Mouse (Mus musculus): ENCODE results near the gene Hist1h2bj. TPM values are rescaled to one million over a fixed set of nuclear protein-coding genes. Genes with fewer than 3 reads are reported as not detected.

Hist1h2bj gene
- polyA plus RNA-seq, 1 experiment from 2014 or later, result 19.9 TPM

Small RNAs within 50 kb of the gene (microRNA-seq; reads per million reads assigned to microRNA genes)
- gene Gm26300, result not detected
- not detected for gene Gm44390
- gene Gm44486, result not detected

Other genes starting within 250 kb of the Hist1h2bj start
- gene Hist1h2bq, start 233.0 kb upstream of the Hist1h2bj start, polyA plus RNA-seq (2014; fragmentation: Nextera tagmentation; extraction: Ambion mirVana), result 21.3 and 25.2 TPM in 2 replicates
- 2.5 and 3.6 TPM in 2 replicates for gene Hist1h2ao, start 232.7 kb upstream of the Hist1h2bj start, polyA plus RNA-seq (2014; fragmentation: Nextera tagmentation; extraction: Ambion mirVana)
- not detected in 2 replicates for gene Hist1h4m, start 231.5 kb upstream of the Hist1h2bj start, polyA plus RNA-seq (2014; fragmentation: Nextera tagmentation; extraction: Ambion mirVana)
- gene Hist1h4n, start 211.0 kb upstream of the Hist1h2bj start, polyA plus RNA-seq (2014; fragmentation: Nextera tagmentation; extraction: Ambion mirVana), result 11.8 and 15.0 TPM in 2 replicates
- gene Hist1h2ap, start 209.7 kb upstream of the Hist1h2bj start, polyA plus RNA-seq (2014; fragmentation: Nextera tagmentation; extraction: Ambion mirVana), result 6,460 and 6,662 TPM in 2 replicates
- 21.5 and 24.2 TPM in 2 replicates for gene Hist1h2br, start 209.5 kb upstream of the Hist1h2bj start, polyA plus RNA-seq (2014; fragmentation: Nextera tagmentation; extraction: Ambion mirVana)
- 26.9 and 28.8 TPM in 2 replicates for gene Zfp184, start 98.1 kb upstream of the Hist1h2bj start, polyA plus RNA-seq (2014; fragmentation: Nextera tagmentation; extraction: Ambion mirVana)
- 0.31 and 0.38 TPM in 2 replicates for gene Pom121l2, start 62.0 kb upstream of the Hist1h2bj start, polyA plus RNA-seq (2014; fragmentation: Nextera tagmentation; extraction: Ambion mirVana)
- 0.20 and 0.21 TPM in 2 replicates for gene Prss16, start 33.5 kb upstream of the Hist1h2bj start, polyA plus RNA-seq (2014; fragmentation: Nextera tagmentation; extraction: Ambion mirVana)
- 5.5 and 22.0 TPM in 2 replicates for gene Hist1h2ah, start 7.6 kb upstream of the Hist1h2bj start, polyA plus RNA-seq (2014; fragmentation: Nextera tagmentation; extraction: Ambion mirVana)
- gene Hist1h2bk, start 7.3 kb upstream of the Hist1h2bj start, polyA plus RNA-seq (2014; fragmentation: Nextera tagmentation; extraction: Ambion mirVana), result 13.8 and 14.0 TPM in 2 replicates
- 29.4 and 30.2 TPM in 2 replicates for gene Hist1h4i, start 1.9 kb upstream of the Hist1h2bj start, polyA plus RNA-seq (2014; fragmentation: Nextera tagmentation; extraction: Ambion mirVana)
- gene Hist1h2ag, start 270 bp upstream of the Hist1h2bj start, polyA plus RNA-seq (2014; fragmentation: Nextera tagmentation; extraction: Ambion mirVana), result 75.3 and 79.2 TPM in 2 replicates
- gene Vmn1r188, start 41.2 kb downstream of the Hist1h2bj start, polyA plus RNA-seq (2014; fragmentation: Nextera tagmentation; extraction: Ambion mirVana), result not detected in 2 replicates
- gene Vmn1r189, start 62.6 kb downstream of the Hist1h2bj start, polyA plus RNA-seq (2014; fragmentation: Nextera tagmentation; extraction: Ambion mirVana), result not detected in 2 replicates
- not detected in 2 replicates for gene Vmn1r191, start 140.8 kb downstream of the Hist1h2bj start, polyA plus RNA-seq (2014; fragmentation: Nextera tagmentation; extraction: Ambion mirVana)
- gene Vmn1r192, start 147.9 kb downstream of the Hist1h2bj start, polyA plus RNA-seq (2014; fragmentation: Nextera tagmentation; extraction: Ambion mirVana), result not detected in 2 replicates
- not detected in 2 replicates for gene Vmn1r193, start 179.9 kb downstream of the Hist1h2bj start, polyA plus RNA-seq (2014; fragmentation: Nextera tagmentation; extraction: Ambion mirVana)
- not detected in 2 replicates for gene Vmn1r194, start 201.0 kb downstream of the Hist1h2bj start, polyA plus RNA-seq (2014; fragmentation: Nextera tagmentation; extraction: Ambion mirVana)
- not detected in 2 replicates for gene Vmn1r195, start 227.3 kb downstream of the Hist1h2bj start, polyA plus RNA-seq (2014; fragmentation: Nextera tagmentation; extraction: Ambion mirVana)
- not detected in 2 replicates for gene Vmn1r196, start 246.7 kb downstream of the Hist1h2bj start, polyA plus RNA-seq (2014; fragmentation: Nextera tagmentation; extraction: Ambion mirVana)